Mouse (Mus musculus): ENCODE results near the gene Fbln2. TPM values are rescaled to one million over a fixed set of nuclear protein-coding genes. Genes with fewer than 3 reads are reported as not detected.

Gene Fbln2
- total and polyA plus RNA-seq, 3 experiments: 0.81 TPM; not detected in 2

DNA sequence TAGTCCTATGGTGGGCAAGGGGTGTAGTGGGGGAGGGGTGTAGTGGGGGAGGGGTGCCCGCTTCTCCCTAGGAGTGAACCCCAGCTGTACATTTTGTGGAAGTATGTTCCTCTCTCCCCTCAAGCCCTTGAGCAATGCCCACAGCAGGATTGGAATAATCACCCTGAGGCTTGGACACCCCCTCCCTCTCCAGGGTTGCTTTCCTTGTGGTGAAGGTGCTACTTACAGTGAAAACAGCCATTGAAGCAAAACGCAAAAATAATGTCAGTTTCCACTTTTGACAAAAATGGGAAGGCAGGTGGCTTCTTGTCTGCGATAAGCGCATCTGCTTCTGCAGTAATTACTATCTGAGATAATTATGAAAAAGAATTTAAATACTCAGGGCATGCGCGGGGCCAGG, 75.4 kb downstream of the Fbln2 start:
- dilution Hi-C loops (cut with MboI; ENCODE audit: extremely low pct_ligation_motif_present, extremely low pct_unique_long_range_greater_than_20kb, low sequenced_read_pairs) (no loop called here), in situ Hi-C loops (cut with MboI; ENCODE audit: low pct_ligation_motif_present, low pct_unique_long_range_greater_than_20kb, low sequenced_read_pairs) (loop anchor here (10.0 kb wide), 2 partner anchors 117 to 217 kb away; no protein-coding TSS in a partner anchor)
- Histone ChIP-seq H3K9ac (ENCODE audit: insufficient read depth, low read depth) (no peak overlapping the region), H3K4me2 (ENCODE audit: insufficient read depth, low read depth, poor library complexity, severe bottlenecking) (no peak overlapping the region), H3K4me1 (ENCODE audit: control insufficient read depth in 1 of 2, insufficient read depth in 2 of 2) (no peaks in the 10 kb centered on the region), H3K79me2 (replicated peaks; ENCODE audit: control insufficient read depth, extremely low read depth, insufficient read depth, poor library complexity, severe bottlenecking) (no peaks in the 10 kb centered on the region), H3K9me3 (replicated peaks; ENCODE audit: low read length) (peaks cover 3% of the 10 kb centered on the region), H3K36me3 (replicated peaks in 1 of 2; ENCODE audit: control insufficient read depth in 1 of 2, insufficient read depth in 1 of 2, low read length in 1 of 2) (no peaks in the 10 kb centered on the region), H3K27me3 (replicated peaks) (peaks cover 94% of the 10 kb centered on the region), H3K4me3 (replicated peaks in 1 of 3; ENCODE audit: low read depth in 2 of 3, low read length in 2 of 3, poor library complexity in 1 of 3) (no peak overlapping the region), H3K27ac (ENCODE audit: insufficient read depth, low read depth) (no peak overlapping the region)
- TF ChIP-seq HCFC1 (IDR thresholded peaks at IDR 0.05; ENCODE audit: low read depth, low read length) (no peak), ZC3H11A (IDR thresholded peaks at IDR 0.05; ENCODE audit: low read depth, low read length) (no peak), USF2 (conservative IDR thresholded peaks at IDR 0.05; ENCODE audit: low read depth, low read length) (no peak), ELF1 (IDR thresholded peaks at IDR 0.05; ENCODE audit: low read depth, low read length) (no peak), SIN3A (IDR thresholded peaks at IDR 0.05; ENCODE audit: low read length) (no peak), MAFK (IDR thresholded peaks at IDR 0.05; ENCODE audit: insufficient replicate concordance, low read length) (no peak), NELFE (IDR thresholded peaks at IDR 0.05; ENCODE audit: low read depth, low read length) (no peak), EP300 (IDR thresholded peaks at IDR 0.05; ENCODE audit: low read length) (no peak), BHLHE40 (IDR thresholded peaks at IDR 0.05; ENCODE audit: low read depth, low read length) (no peak), POLR2A (IDR thresholded peaks at IDR 0.05; ENCODE audit: low read depth, low read length) (no peak), KAT2A (IDR thresholded peaks at IDR 0.05; ENCODE audit: insufficient replicate concordance, low read length) (no peak), MAZ (IDR thresholded peaks at IDR 0.05; ENCODE audit: low read depth, low read length) (no peak), CHD2 (IDR thresholded peaks at IDR 0.05; ENCODE audit: low read length) (no peak), JUN (IDR thresholded peaks at IDR 0.05; ENCODE audit: insufficient read depth, low read depth, low read length) (no peak)
- no peak for DNase-seq (ENCODE audit: extremely low read depth)

DNA sequence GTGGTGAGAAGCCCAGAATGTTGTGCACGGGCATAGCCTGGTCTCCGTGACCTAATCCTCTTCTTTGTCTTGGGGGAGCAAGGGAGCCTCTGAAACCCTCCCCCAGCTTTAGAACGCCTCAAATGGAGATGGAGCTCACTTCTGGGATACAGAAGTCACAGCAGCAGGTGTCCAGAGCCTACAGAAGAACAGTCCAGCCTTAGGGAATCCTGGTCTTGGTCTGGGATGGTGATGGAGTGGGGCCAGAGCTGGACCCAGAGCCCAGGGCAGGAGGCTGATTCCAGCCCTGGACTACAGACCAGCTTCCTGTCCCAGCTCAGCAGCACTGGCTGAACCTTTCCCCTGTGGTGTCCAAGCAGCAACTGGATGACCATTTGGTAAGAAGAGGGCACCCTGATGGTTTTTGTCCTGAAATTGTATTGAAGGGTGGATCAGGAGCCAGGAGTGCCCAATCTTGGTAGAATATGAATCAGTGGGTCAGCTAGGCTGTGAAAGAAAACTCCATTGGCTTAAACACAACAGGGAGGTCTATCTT, 76.1 kb downstream of the Fbln2 start:
- no peak overlapping the region for H3K4me3 ChIP-seq (replicated peaks in 1 of 3; ENCODE audit: low read depth in 2 of 3, low read length in 2 of 3, poor library complexity in 1 of 3)
- dilution Hi-C loops (cut with MboI; ENCODE audit: extremely low pct_ligation_motif_present, extremely low pct_unique_long_range_greater_than_20kb, low sequenced_read_pairs) (no loop called here), in situ Hi-C loops (cut with MboI; ENCODE audit: low pct_ligation_motif_present, low pct_unique_long_range_greater_than_20kb, low sequenced_read_pairs) (loop anchor here (10.0 kb wide), 2 partner anchors 116 to 216 kb away; no protein-coding TSS in a partner anchor)
- H3K27ac ChIP-seq (ENCODE audit: insufficient read depth, low read depth): no peak overlapping the region
- H3K79me2 ChIP-seq (replicated peaks; ENCODE audit: control insufficient read depth, extremely low read depth, insufficient read depth, poor library complexity, severe bottlenecking): no peaks in the 10 kb centered on the region
- peaks cover 94% of the 10 kb centered on the region for H3K27me3 ChIP-seq (replicated peaks)
- H3K9ac ChIP-seq (ENCODE audit: insufficient read depth, low read depth): no peak overlapping the region
- H3K4me1 ChIP-seq (ENCODE audit: control insufficient read depth in 1 of 2, insufficient read depth in 2 of 2): no peaks in the 10 kb centered on the region
- H3K4me2 ChIP-seq (ENCODE audit: insufficient read depth, low read depth, poor library complexity, severe bottlenecking): no peak overlapping the region
- no peak for DNase-seq (ENCODE audit: extremely low read depth)
- no peak for TF ChIP-seq CHD1 (IDR thresholded peaks at IDR 0.05; ENCODE audit: low read depth, low read length)
- no peak for TF ChIP-seq NELFE (IDR thresholded peaks at IDR 0.05; ENCODE audit: low read depth, low read length)
- TF ChIP-seq UBTF (IDR thresholded peaks at IDR 0.05; ENCODE audit: low read depth, low read length): no peak
- TF ChIP-seq ELF1 (IDR thresholded peaks at IDR 0.05; ENCODE audit: low read depth, low read length): no peak
- TF ChIP-seq MXI1 (IDR thresholded peaks at IDR 0.05; ENCODE audit: low read depth, low read length): no peak
- no peak for TF ChIP-seq TBP (conservative IDR thresholded peaks at IDR 0.05; ENCODE audit: low read depth, low read length)
- TF ChIP-seq KAT2A (IDR thresholded peaks at IDR 0.05; ENCODE audit: insufficient replicate concordance, low read length): no peak
- no peak for TF ChIP-seq SIN3A (IDR thresholded peaks at IDR 0.05; ENCODE audit: low read length)
- no peak for TF ChIP-seq CTCF (conservative IDR thresholded peaks at IDR 0.05 in 1 of 2, IDR thresholded peaks at IDR 0.05 in 1 of 2; ENCODE audit: low read depth in 2 of 2, low read length in 2 of 2)
- TF ChIP-seq MAFK (IDR thresholded peaks at IDR 0.05; ENCODE audit: insufficient replicate concordance, low read length): no peak
- TF ChIP-seq BHLHE40 (IDR thresholded peaks at IDR 0.05; ENCODE audit: low read depth, low read length): no peak
- TF ChIP-seq ZC3H11A (IDR thresholded peaks at IDR 0.05; ENCODE audit: low read depth, low read length): no peak
- no peak for TF ChIP-seq HCFC1 (IDR thresholded peaks at IDR 0.05; ENCODE audit: low read depth, low read length)
- no peak for TF ChIP-seq ZNF384 (IDR thresholded peaks at IDR 0.05; ENCODE audit: low read depth, low read length)
- TF ChIP-seq CHD2 (IDR thresholded peaks at IDR 0.05; ENCODE audit: low read length): no peak
- no peak for TF ChIP-seq GABPA (IDR thresholded peaks at IDR 0.05; ENCODE audit: insufficient replicate concordance, low read depth, low read length)
- TF ChIP-seq ZKSCAN1 (IDR thresholded peaks at IDR 0.05; ENCODE audit: borderline replicate concordance, low read depth, low read length): no peak
- no peak for TF ChIP-seq SMC3 (IDR thresholded peaks at IDR 0.05; ENCODE audit: low read depth, low read length)
- TF ChIP-seq EP300 (IDR thresholded peaks at IDR 0.05; ENCODE audit: low read length): no peak
- TF ChIP-seq RCOR1 (conservative IDR thresholded peaks at IDR 0.05; ENCODE audit: low read depth, low read length): no peak
- no peaks in the 10 kb centered on the region for H3K36me3 ChIP-seq (replicated peaks in 1 of 2; ENCODE audit: control insufficient read depth in 1 of 2, insufficient read depth in 1 of 2, low read length in 1 of 2)
- peaks cover 3% of the 10 kb centered on the region for H3K9me3 ChIP-seq (replicated peaks; ENCODE audit: low read length)

Data from CH12.LX (cell line).